ENCODE assay signal across 8 mouse cellular contexts in genomic region chr1:84934503-84935333, GRCm38 (mm10). TPM values are rescaled to one million over a fixed set of nuclear protein-coding genes. Genes with fewer than 3 reads are reported as not detected.
DNase-seq lines count a peak whose midpoint lies in the region; ATAC-seq and TF ChIP-seq lines count a peak whose summit lies in the region.

TSS of gene Slc16a14 (minus strand) at chr1:84935134.

- peak; percentile 32; the same call in 1 of the 2 replicates for TF ChIP-seq POLR2A in bone marrow, adult 2 months (IDR thresholded peaks at IDR 0.05; ENCODE audit: borderline replicate concordance, control insufficient read depth, low read depth, low read length)

- H3K9ac ChIP-seq in embryonic facial prominence, embryonic 15.5 days = peak within 1 kb of the TSS; percentile 21; the same call in 1 of the 2 replicates
- peak within 1 kb of the TSS; percentile 87 for H3K9ac ChIP-seq in hindbrain, embryonic 13.5 days
- peak within 1 kb of the TSS; percentile 66 for H3K9ac ChIP-seq in stomach, embryonic 16.5 days (ENCODE audit: low read length)

- H3K27me3 ChIP-seq in embryonic facial prominence, embryonic 15.5 days = peaks cover 17% of the 10 kb centered on the region
- no peaks in the 10 kb centered on the region for H3K27me3 ChIP-seq in hindbrain, embryonic 13.5 days
- H3K27me3 ChIP-seq in stomach, embryonic 16.5 days (ENCODE audit: control insufficient read depth, insufficient read depth, low read length) = peaks cover 23% of the 10 kb centered on the region

- no peak for TF ChIP-seq CTCF in bone marrow, adult 2 months (IDR thresholded peaks at IDR 0.05; ENCODE audit: control insufficient read depth, insufficient read depth, low read length)

- ATAC-seq in embryonic facial prominence, embryonic 15.5 days (ENCODE audit: insufficient number of reproducible peaks, low FRiP score, low TSS enrichment, low read depth) = peak; percentile 63; the same call in 1 of the 2 replicates
- peak; percentile 89 for ATAC-seq in hindbrain, embryonic 13.5 days (ENCODE audit: low FRiP score)
- peak; percentile 68 for ATAC-seq in stomach, embryonic 16.5 days (ENCODE audit: insufficient read depth, low FRiP score)

- no peaks in the 10 kb centered on the region for H3K9me3 ChIP-seq in embryonic facial prominence, embryonic 15.5 days (replicated peaks)
- no peaks in the 10 kb centered on the region for H3K9me3 ChIP-seq in hindbrain, embryonic 13.5 days
- no peaks in the 10 kb centered on the region for H3K9me3 ChIP-seq in stomach, embryonic 16.5 days (replicated peaks; ENCODE audit: control insufficient read depth, low read length)

- DNase-seq in Muller cell, postnatal 12 days (ENCODE audit: inconsistent ontology term) = peak; percentile 51
- DNase-seq in layer of hippocampus, postnatal 25 days (ENCODE audit: extremely low spot score in 1 of 2, low spot score in 1 of 2) = peak; percentile 31 to 63
- DNase-seq in mesoderm, embryonic 11.5 days (ENCODE audit: low read depth, low spot score) = peak; percentile 69
- no peak for DNase-seq in thymus, postnatal 10 days (ENCODE audit: low spot score in 2 of 2)

- WGBS in bone marrow, adult 2 months = 1% methylated on average over 59 of the region's 59 CpGs
- under 1% methylated on average over 59 of the region's 59 CpGs for WGBS in embryonic facial prominence, embryonic 15.5 days
- WGBS in hindbrain, embryonic 13.5 days = under 1% methylated on average over 59 of the region's 59 CpGs
- WGBS in stomach, embryonic 16.5 days = under 1% methylated on average over 59 of the region's 59 CpGs

- H3K4me2 ChIP-seq in embryonic facial prominence, embryonic 15.5 days (replicated peaks) = peak within 1 kb of the TSS; percentile 94
- peak within 1 kb of the TSS; percentile 68 for H3K4me2 ChIP-seq in hindbrain, embryonic 13.5 days
- peak within 1 kb of the TSS; percentile 82 for H3K4me2 ChIP-seq in stomach, embryonic 16.5 days (ENCODE audit: low read depth, low read length)

- H3K27ac ChIP-seq in bone marrow, adult 2 months (ENCODE audit: control insufficient read depth, insufficient read depth, low read depth, low read length, poor library complexity) = peak within 1 kb of the TSS; percentile 79
- H3K27ac ChIP-seq in embryonic facial prominence, embryonic 15.5 days (replicated peaks) = no peak within 1 kb of the TSS
- peak within 1 kb of the TSS; percentile 95 for H3K27ac ChIP-seq in hindbrain, embryonic 13.5 days
- H3K27ac ChIP-seq in stomach, embryonic 16.5 days (ENCODE audit: low read length) = no peak within 1 kb of the TSS

- no peaks in the 10 kb centered on the region for H3K36me3 ChIP-seq in embryonic facial prominence, embryonic 15.5 days
- no peaks in the 10 kb centered on the region for H3K36me3 ChIP-seq in hindbrain, embryonic 13.5 days
- no peaks in the 10 kb centered on the region for H3K36me3 ChIP-seq in stomach, embryonic 16.5 days (ENCODE audit: control insufficient read depth, insufficient read depth, low read length)

- H3K4me1 ChIP-seq in bone marrow, adult 2 months (ENCODE audit: control insufficient read depth, insufficient read depth, low read length) = no peaks in the 10 kb centered on the region
- peaks cover 11% of the 10 kb centered on the region for H3K4me1 ChIP-seq in embryonic facial prominence, embryonic 15.5 days
- H3K4me1 ChIP-seq in hindbrain, embryonic 13.5 days (replicated peaks) = peaks cover 10% of the 10 kb centered on the region
- 0 out of 2 replicates have a peak, but pooled peaks cover 2% of the 10 kb centered on the region for H3K4me1 ChIP-seq in stomach, embryonic 16.5 days (ENCODE audit: control insufficient read depth, insufficient read depth, low read length)

- H3K4me3 ChIP-seq in bone marrow, adult 2 months (replicated peaks; ENCODE audit: control insufficient read depth, low read depth, low read length) = peak within 1 kb of the TSS; percentile 66
- H3K4me3 ChIP-seq in embryonic facial prominence, embryonic 15.5 days (replicated peaks) = peak within 1 kb of the TSS; percentile 51
- peak within 1 kb of the TSS; percentile 63 for H3K4me3 ChIP-seq in hindbrain, embryonic 13.5 days
- H3K4me3 ChIP-seq in stomach, embryonic 16.5 days (replicated peaks; ENCODE audit: low read length) = peak within 1 kb of the TSS; percentile 55

RNA-seq across cellular contexts. Expression of gene Slc16a14, which starts in this region (rescaled TPM):
- 0.40 TPM in 1 of 2 replicates, not detected in the other for polyA plus RNA-seq in bone marrow, adult 2 months (2011; ENCODE audit: insufficient read depth, insufficient read length, low replicate concordance, missing spikeins)
- polyA plus RNA-seq in embryonic facial prominence, embryonic 15.5 days (2015; fragmentation: Nextera tagmentation; extraction: Ambion mirVana) = 0.51 and 1.0 TPM in 2 replicates
- 14.0 and 14.6 TPM in 2 replicates for polyA plus RNA-seq in hindbrain, embryonic 13.5 days (2015; fragmentation: Nextera tagmentation; extraction: Ambion mirVana)
- 10 to 100 TPM; 15.2 to 20.0 TPM for total RNA-seq in layer of hippocampus, postnatal 25 days (2021)
- 0.24 and 0.27 TPM in 2 replicates for polyA plus RNA-seq in stomach, embryonic 16.5 days (2015; fragmentation: Nextera tagmentation; extraction: Ambion mirVana)

Comparison
In these comparisons a context has a peak if more than half of its experiments do, and no peak if none do; other contexts are left out.
1. Peak in ATAC-seq, H3K4me3 ChIP-seq, H3K9ac ChIP-seq and H3K4me2 ChIP-seq in stomach, embryonic 16.5 days; RNA of the gene not detected or under 1 TPM.
2. DNase-seq: peak in Muller cell, postnatal 12 days (single experiment), layer of hippocampus, postnatal 25 days (2 of 2) and mesoderm, embryonic 11.5 days (single experiment); none in thymus, postnatal 10 days (0 of 2).
3. H3K27ac ChIP-seq: peak in bone marrow, adult 2 months (single experiment) and hindbrain, embryonic 13.5 days (single experiment); none in embryonic facial prominence, embryonic 15.5 days (single experiment) and stomach, embryonic 16.5 days (single experiment).
4. H3K9ac ChIP-seq: peak in every context shown above with its lines; median percentile 87 in hindbrain, embryonic 13.5 days; 66 in stomach, embryonic 16.5 days; 21 in embryonic facial prominence, embryonic 15.5 days.
5. Peak in every context shown above with its lines, with median percentiles within 50 percentile points of each other: H3K4me3 ChIP-seq, ATAC-seq and H3K4me2 ChIP-seq.